Mouse (Mus musculus): ENCODE data around the gene Lef1.

DNA sequence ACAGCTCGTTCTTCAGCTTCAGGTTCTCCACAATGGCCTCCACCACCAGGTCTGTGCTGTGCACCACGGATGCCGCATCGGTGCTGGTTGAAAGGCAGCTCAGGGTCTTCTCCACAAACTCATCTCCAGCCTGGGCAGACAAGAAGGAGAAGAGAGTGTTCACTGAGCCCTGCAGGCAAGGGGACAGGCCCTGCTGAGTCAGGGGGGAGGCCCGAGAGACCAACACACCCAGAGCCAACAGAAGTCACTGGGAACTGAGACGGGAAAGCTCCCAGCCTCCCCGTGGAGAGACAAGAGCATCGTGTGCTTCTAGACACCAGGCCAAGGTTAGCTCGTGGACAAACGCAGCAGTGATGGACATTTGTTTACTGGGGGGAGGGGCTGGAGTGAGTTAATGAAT is 138.2 kb downstream of the Lef1 start:
- TF ChIP-seq CTCF (IDR thresholded peaks at IDR 0.05; ENCODE audit: control insufficient read depth, insufficient read depth, low read length) = no peak
- TF ChIP-seq POLR2A (IDR thresholded peaks at IDR 0.05; ENCODE audit: borderline replicate concordance, control insufficient read depth, low read depth, low read length) = no peak
